In genomic region chr4:132638461-132639190, GRCm38 (mm10) we compare ENCODE assay signal across 8 mouse cellular contexts. TPM values are rescaled to one million over a fixed set of nuclear protein-coding genes. Genes with fewer than 3 reads are reported as not detected.
DNase-seq lines count a peak whose midpoint lies in the region; ATAC-seq lines count a peak whose summit lies in the region.

Eya3 (plus strand) TSS chr4:132638987.

- H3K27ac ChIP-seq in brown adipose tissue, adult 24 weeks (replicated peaks; ENCODE audit: low read depth, low read length): peak within 1 kb of the TSS; percentile 51
- H3K27ac ChIP-seq in heart, embryonic 13.5 days (replicated peaks): peak within 1 kb of the TSS; percentile 89
- peak within 1 kb of the TSS; percentile 91 for H3K27ac ChIP-seq in liver, embryonic 12.5 days
- peak within 1 kb of the TSS; percentile 84 for H3K27ac ChIP-seq in stomach, embryonic 15.5 days

- peak; percentile 98 for DNase-seq in CD4-positive, CD25-positive, alpha-beta regulatory T cell, adult 2 months (ENCODE audit: low read depth, low spot score)
- peak; percentile 40 for DNase-seq in fat pad, adult 2 months (ENCODE audit: extremely low read depth, low read depth, low spot score)
- peak; percentile 97 for DNase-seq in kidney, postnatal 10 days
- DNase-seq in natural killer cell, adult 2 months (ENCODE audit: low spot score in 2 of 2): peak; percentile 93 to 94

- H3K4me2 ChIP-seq in heart, embryonic 13.5 days: peak within 1 kb of the TSS; percentile 84
- peak within 1 kb of the TSS; percentile 83 for H3K4me2 ChIP-seq in liver, embryonic 12.5 days
- peak within 1 kb of the TSS; percentile 76 for H3K4me2 ChIP-seq in stomach, embryonic 15.5 days

- H3K4me3 ChIP-seq in brown adipose tissue, adult 24 weeks (ENCODE audit: insufficient read depth, low read depth, low read length): peak within 1 kb of the TSS; percentile 88
- peak within 1 kb of the TSS; percentile 87 for H3K4me3 ChIP-seq in heart, embryonic 13.5 days
- peak within 1 kb of the TSS; percentile 99 for H3K4me3 ChIP-seq in liver, embryonic 12.5 days
- H3K4me3 ChIP-seq in stomach, embryonic 15.5 days (replicated peaks): peak within 1 kb of the TSS; percentile 68

- H3K27me3 ChIP-seq in heart, embryonic 13.5 days (replicated peaks): no peaks in the 10 kb centered on the region
- no peaks in the 10 kb centered on the region for H3K27me3 ChIP-seq in liver, embryonic 12.5 days (replicated peaks)
- no peaks in the 10 kb centered on the region for H3K27me3 ChIP-seq in stomach, embryonic 15.5 days (replicated peaks)

- no peaks in the 10 kb centered on the region for H3K9me3 ChIP-seq in heart, embryonic 13.5 days
- no peaks in the 10 kb centered on the region for H3K9me3 ChIP-seq in liver, embryonic 12.5 days (replicated peaks)
- H3K9me3 ChIP-seq in stomach, embryonic 15.5 days: no peaks in the 10 kb centered on the region

- ATAC-seq in heart, embryonic 13.5 days (ENCODE audit: extremely low read depth, insufficient number of reproducible peaks, low FRiP score, low TSS enrichment): peak; percentile 97
- ATAC-seq in liver, embryonic 12.5 days: peak; percentile 98
- peak; percentile 99 for ATAC-seq in stomach, embryonic 15.5 days (ENCODE audit: insufficient read depth, low FRiP score, low read depth)

- peak within 1 kb of the TSS; percentile 95 for H3K9ac ChIP-seq in heart, embryonic 13.5 days
- peak within 1 kb of the TSS; percentile 95 for H3K9ac ChIP-seq in liver, embryonic 12.5 days
- H3K9ac ChIP-seq in stomach, embryonic 15.5 days: peak within 1 kb of the TSS; percentile 62

- H3K4me1 ChIP-seq in brown adipose tissue, adult 24 weeks (ENCODE audit: control insufficient read depth, insufficient read depth, insufficient read length, low read length): no peaks in the 10 kb centered on the region; the same call in 1 of the 2 replicates
- peaks cover 19% of the 10 kb centered on the region for H3K4me1 ChIP-seq in heart, embryonic 13.5 days
- peaks cover 25% of the 10 kb centered on the region for H3K4me1 ChIP-seq in liver, embryonic 12.5 days
- 0 out of 2 replicates have a peak, but pooled peaks cover 7% of the 10 kb centered on the region for H3K4me1 ChIP-seq in stomach, embryonic 15.5 days

- H3K36me3 ChIP-seq in heart, embryonic 13.5 days: peaks cover 20% of the 10 kb centered on the region
- H3K36me3 ChIP-seq in liver, embryonic 12.5 days: peaks cover 27% of the 10 kb centered on the region
- no peaks in the 10 kb centered on the region for H3K36me3 ChIP-seq in stomach, embryonic 15.5 days

- under 1% methylated on average over 41 of the region's 41 CpGs for WGBS in heart, embryonic 13.5 days
- WGBS in liver, embryonic 12.5 days (ENCODE audit: insufficient replicate concordance): 1% methylated on average over 41 of the region's 41 CpGs
- under 1% methylated on average over 41 of the region's 41 CpGs for WGBS in stomach, embryonic 15.5 days

RNA-seq across cellular contexts. Expression of gene Eya3, which starts in this region (rescaled TPM):
- 13.8 and 20.5 TPM in 2 replicates for polyA plus RNA-seq in brown adipose tissue, adult 24 weeks (2012; ENCODE audit: insufficient read depth, insufficient read length, missing spikeins)
- 17.7 and 19.7 TPM in 2 replicates for polyA plus RNA-seq in heart, embryonic 13.5 days (2015; fragmentation: Nextera tagmentation; extraction: Ambion mirVana)
- polyA plus RNA-seq in liver, embryonic 12.5 days (2016; fragmentation: Nextera tagmentation; extraction: Ambion mirVana): 21.1 and 25.6 TPM in 2 replicates
- 24.7 and 26.6 TPM in 2 replicates for polyA plus RNA-seq in stomach, embryonic 15.5 days (2015; fragmentation: Nextera tagmentation; extraction: Ambion mirVana)

Comparison
In these comparisons a context has a peak if more than half of its experiments do, and no peak if none do; other contexts are left out.
1. Peak in every context shown above with its lines: DNase-seq, ATAC-seq, H3K4me3 ChIP-seq and H3K27ac ChIP-seq.
2. DNase-seq: peak in every context shown above with its lines; median percentile 98 in CD4-positive, CD25-positive, alpha-beta regulatory T cell, adult 2 months; 97 in kidney, postnatal 10 days; 94 in natural killer cell, adult 2 months; 40 in fat pad, adult 2 months.